Mouse (Mus musculus) gastrocnemius, adult 18-20 months (tissue): ENCODE measurements at regions not wholly inside any gene's neighbourhood (a gene's known extent, or its start where the extent isn't known, plus 50 kb on each side); places are given as distances from the start of the nearest gene placed in this dataset.
A peak's percentile ranks its signal among the peaks of the same experiment; 100 is the strongest.

ENCODE experiments used
- DNase-seq: peaks from one replicate; pipeline ENCODE4 v3.0.0; 2021; ENCODE audit warnings: low spot score

- DNase-seq, result no peak
These were observed 515.9 kb downstream of the Tns3 start for GRCm38 (mm10) chr11:8148485-8148825.

- no peak for DNase-seq
These were observed 516.4 kb downstream of the Tns3 start for GRCm38 (mm10) chr11:8147790-8148484.

- DNase-seq, result peak; percentile 30
These were observed 527.0 kb downstream of the Tns3 start for GRCm38 (mm10) chr11:8137366-8137765.

GRCm38 (mm10) chr11:8136666-8137065 lies 527.7 kb downstream of the Tns3 start:
- no peak for DNase-seq

GRCm38 (mm10) chr11:8109286-8109685 lies 555.0 kb downstream of the Tns3 start:
- DNase-seq, result peak; percentile 7

- peak; percentile 9 for DNase-seq
These were observed 563.2 kb downstream of the Tns3 start for GRCm38 (mm10) chr11:8101091-8101490.

- no peak for DNase-seq
These were observed 580.0 kb downstream of the Tns3 start for GRCm38 (mm10) chr11:8084328-8084727.

- DNase-seq, result no peak
These were observed 581.5 kb downstream of the Tns3 start for GRCm38 (mm10) chr11:8082811-8083210.

- DNase-seq, result no peak
These were observed 591.0 kb downstream of the Tns3 start for GRCm38 (mm10) chr11:8073321-8073720.

GRCm38 (mm10) chr11:8068873-8069272 lies 595.5 kb downstream of the Tns3 start:
- DNase-seq, result no peak

GRCm38 (mm10) chr11:8067330-8067729 lies 597.0 kb downstream of the Tns3 start:
- DNase-seq, result no peak

- no peak for DNase-seq
These were observed 598.5 kb downstream of the Tns3 start for GRCm38 (mm10) chr11:8065811-8066210.

GRCm38 (mm10) chr11:8065086-8065485 lies 599.2 kb downstream of the Tns3 start:
- no peak for DNase-seq

- no peak for DNase-seq
These were observed 602.3 kb downstream of the Tns3 start for GRCm38 (mm10) chr11:8061989-8062388.

- DNase-seq, result no peak
These were observed 602.8 kb downstream of the Tns3 start for GRCm38 (mm10) chr11:8061573-8061972.

GRCm38 (mm10) chr11:8051499-8051898 lies 612.8 kb downstream of the Tns3 start:
- no peak for DNase-seq

GRCm38 (mm10) chr11:8045086-8045485 lies 619.2 kb downstream of the Tns3 start:
- no peak for DNase-seq

- DNase-seq, result no peak
These were observed 634.2 kb downstream of the Tns3 start for GRCm38 (mm10) chr11:8030119-8030518.

- DNase-seq, result no peak
These were observed 656.5 kb downstream of the Tns3 start for GRCm38 (mm10) chr11:8007801-8008200.

GRCm38 (mm10) chr11:7981031-7981430 lies 683.3 kb downstream of the Tns3 start:
- no peak for DNase-seq

- no peak for DNase-seq
These were observed 688.5 kb downstream of the Tns3 start for GRCm38 (mm10) chr11:7975845-7976244.

- DNase-seq, result no peak
These were observed 714.4 kb downstream of the Tns3 start for GRCm38 (mm10) chr11:7949931-7950330.

GRCm38 (mm10) chr11:7949201-7949875 lies 715.0 kb downstream of the Tns3 start:
- no peak for DNase-seq
